Mouse (Mus musculus): ENCODE measurements around the gene Ttc12.

- TF ChIP-seq EP300 (IDR thresholded peaks at IDR 0.05; ENCODE audit: low read depth), result no peak
- no peak for TF ChIP-seq CTCF (IDR thresholded peaks at IDR 0.05; ENCODE audit: low read depth)
Observed at GRCm38 (mm10) chr9:49504658-49505057, 18.6 kb upstream of the Ttc12 start.

Measured in liver, postnatal 0 days (tissue).